In the genomic region with DNA sequence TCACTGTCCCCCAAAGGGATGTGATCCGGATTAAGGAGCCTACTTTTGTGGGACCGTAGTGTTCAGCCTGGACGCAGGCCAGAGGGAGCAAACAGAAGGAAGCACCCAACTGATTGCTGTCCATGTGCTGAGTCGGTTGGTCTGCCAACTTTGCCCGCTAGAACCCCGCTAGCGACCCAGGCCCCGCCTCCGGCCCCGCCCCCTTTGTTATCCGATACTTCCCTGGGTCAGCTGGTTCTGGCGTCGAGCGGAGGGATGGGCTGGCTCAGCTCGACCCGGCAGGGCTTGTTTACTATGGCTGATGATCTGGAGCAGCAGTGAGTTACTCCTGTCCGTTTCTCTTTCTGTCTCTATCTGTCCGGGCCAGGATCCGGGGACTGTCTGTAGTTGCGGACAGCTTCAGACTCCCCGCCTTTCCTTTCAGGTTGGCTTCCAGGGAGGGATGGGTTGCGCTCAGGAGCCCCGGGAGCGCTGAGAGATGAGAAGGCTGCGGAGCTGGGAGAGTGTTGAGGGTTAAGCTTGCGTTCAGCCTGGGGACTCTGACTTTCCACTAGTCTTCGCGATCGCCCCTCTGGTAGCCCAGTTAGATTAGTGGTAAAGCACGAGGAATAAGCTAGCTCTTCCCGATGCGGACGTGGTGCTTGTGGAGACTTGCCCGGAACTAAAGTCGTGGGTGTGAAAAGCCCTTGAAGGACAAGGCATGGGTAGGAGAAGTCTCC, we compare ENCODE assay signal across 8 mouse cellular contexts. TPM values are rescaled to one million over a fixed set of nuclear protein-coding genes. Genes with fewer than 3 reads are reported as not detected.
A peak's percentile ranks its signal among the peaks of the same experiment; 100 is the strongest.
DNase-seq lines count a peak whose midpoint lies in the region; ATAC-seq lines count a peak whose summit lies in the region.

No protein-coding gene starts in this region.

- no peak overlapping the region for H3K27ac ChIP-seq in hindbrain, embryonic 11.5 days (ENCODE audit: low read depth, low read length)
- peak overlapping the region; percentile 70 for H3K27ac ChIP-seq in lung, embryonic 16.5 days (ENCODE audit: low read length)

- H3K4me3 ChIP-seq in hindbrain, embryonic 11.5 days (ENCODE audit: low read depth, low read length) = peak overlapping the region; percentile 45
- peak overlapping the region; percentile 60 for H3K4me3 ChIP-seq in lung, embryonic 16.5 days (ENCODE audit: low read length)

- no peaks in the 10 kb centered on the region for H3K9me3 ChIP-seq in hindbrain, embryonic 11.5 days (ENCODE audit: control insufficient read depth, low read length)
- no peaks in the 10 kb centered on the region for H3K9me3 ChIP-seq in lung, embryonic 16.5 days (ENCODE audit: control insufficient read depth, low read length)

- peak; percentile 92 for ATAC-seq in hindbrain, embryonic 11.5 days (ENCODE audit: low FRiP score)
- peak; percentile 97 for ATAC-seq in lung, embryonic 16.5 days (ENCODE audit: low read depth)

- peak overlapping the region; percentile 63 for H3K4me2 ChIP-seq in hindbrain, embryonic 11.5 days (replicated peaks; ENCODE audit: low read depth, low read length)
- H3K4me2 ChIP-seq in lung, embryonic 16.5 days (ENCODE audit: low read depth, low read length) = peak overlapping the region; percentile 60

- peak; percentile 97 for DNase-seq in NIH3T3 (ENCODE audit: low read depth)
- DNase-seq in cerebellum, postnatal 10 days = peak; percentile 95 to 97
- DNase-seq in frontal cortex, adult 2 months (ENCODE audit: extremely low spot score in 1 of 2, low spot score in 1 of 2) = peak; percentile 50 to 84
- DNase-seq in hindbrain, embryonic 11.5 days (ENCODE audit: low spot score) = peak; percentile 93
- peak; percentile 89 for DNase-seq in layer of hippocampus, adult 9-11 months
- DNase-seq in ovary, adult 18-20 months (ENCODE audit: low spot score) = peak; percentile 94
- DNase-seq in thymus, postnatal 0 days (ENCODE audit: low spot score) = peak; percentile 45

- WGBS in hindbrain, embryonic 11.5 days = under 1% methylated on average over 35 of the region's 35 CpGs
- WGBS in lung, embryonic 16.5 days = under 1% methylated on average over 35 of the region's 35 CpGs

- H3K4me1 ChIP-seq in hindbrain, embryonic 11.5 days (replicated peaks; ENCODE audit: control insufficient read depth, insufficient read depth, low read length) = no peaks in the 10 kb centered on the region
- peaks cover 20% of the 10 kb centered on the region for H3K4me1 ChIP-seq in lung, embryonic 16.5 days (replicated peaks; ENCODE audit: control insufficient read depth, insufficient read depth, low read length)

- peak overlapping the region; percentile 48 for H3K9ac ChIP-seq in hindbrain, embryonic 11.5 days (ENCODE audit: low read depth, low read length)
- H3K9ac ChIP-seq in lung, embryonic 16.5 days (ENCODE audit: low read length) = peak overlapping the region; percentile 64

- no peaks in the 10 kb centered on the region for H3K27me3 ChIP-seq in hindbrain, embryonic 11.5 days (ENCODE audit: control insufficient read depth, insufficient read depth, low read length)
- no peaks in the 10 kb centered on the region for H3K27me3 ChIP-seq in lung, embryonic 16.5 days (ENCODE audit: control insufficient read depth, insufficient read depth, low read depth, low read length)

- no peaks in the 10 kb centered on the region for H3K36me3 ChIP-seq in hindbrain, embryonic 11.5 days (ENCODE audit: control insufficient read depth, insufficient read depth, low read length)
- H3K36me3 ChIP-seq in lung, embryonic 16.5 days (ENCODE audit: control insufficient read depth, insufficient read depth, low read length) = peaks cover 5% of the 10 kb centered on the region

RNA-seq across cellular contexts. Expression of a gene that starts 5.2 kb away (rescaled TPM):
- polyA plus RNA-seq in frontal cortex, adult 2 months (2012; rRNA removed) = 57.3 and 71.9 TPM in 2 replicates
- polyA plus RNA-seq in hindbrain, embryonic 11.5 days (2014; fragmentation: Nextera tagmentation; extraction: Ambion mirVana) = 44.0 and 47.2 TPM in 2 replicates
- 61.5 and 67.0 TPM in 2 replicates for polyA plus RNA-seq in lung, embryonic 16.5 days (2015; fragmentation: Nextera tagmentation; extraction: Ambion mirVana)
- 19.2 and 19.7 TPM in 2 replicates for polyA plus RNA-seq in thymus, postnatal 0 days (2015; fragmentation: Nextera tagmentation; extraction: Ambion mirVana)

RNA-seq across cellular contexts. Expression of a gene that starts 5.3 kb away (rescaled TPM):
- 204 and 283 TPM in 2 replicates for polyA plus RNA-seq in frontal cortex, adult 2 months (2012; rRNA removed)
- polyA plus RNA-seq in hindbrain, embryonic 11.5 days (2014; fragmentation: Nextera tagmentation; extraction: Ambion mirVana) = 270 and 300 TPM in 2 replicates
- 430 and 439 TPM in 2 replicates for polyA plus RNA-seq in lung, embryonic 16.5 days (2015; fragmentation: Nextera tagmentation; extraction: Ambion mirVana)
- polyA plus RNA-seq in thymus, postnatal 0 days (2015; fragmentation: Nextera tagmentation; extraction: Ambion mirVana) = 400 and 426 TPM in 2 replicates

RNA-seq across cellular contexts. Expression of a gene that starts 25.6 kb away (rescaled TPM):
- not detected in 2 replicates for polyA plus RNA-seq in frontal cortex, adult 2 months (2012; rRNA removed)
- polyA plus RNA-seq in hindbrain, embryonic 11.5 days (2014; fragmentation: Nextera tagmentation; extraction: Ambion mirVana) = not detected in 2 replicates
- not detected in 2 replicates for polyA plus RNA-seq in lung, embryonic 16.5 days (2015; fragmentation: Nextera tagmentation; extraction: Ambion mirVana)
- not detected in 2 replicates for polyA plus RNA-seq in thymus, postnatal 0 days (2015; fragmentation: Nextera tagmentation; extraction: Ambion mirVana)

Comparison
In these comparisons a context has a peak if more than half of its experiments do, and no peak if none do; other contexts are left out.
1. DNase-seq: peak in every context shown above with its lines; median percentile 97 in NIH3T3; 96 in cerebellum, postnatal 10 days; 94 in ovary, adult 18-20 months; 93 in hindbrain, embryonic 11.5 days; 89 in layer of hippocampus, adult 9-11 months; 67 in frontal cortex, adult 2 months; 45 in thymus, postnatal 0 days.